Mouse (Mus musculus) embryo, embryonic 11.5 days (tissue): Measurements from ENCODE around the gene Syngr1.

Source experiments
- DNase-seq: peaks from one replicate; pipeline ENCODE4 v3.0.0-alpha.2; 2012; ENCODE audit warnings: low read depth, low spot score

The Syngr1 gene

DNA sequence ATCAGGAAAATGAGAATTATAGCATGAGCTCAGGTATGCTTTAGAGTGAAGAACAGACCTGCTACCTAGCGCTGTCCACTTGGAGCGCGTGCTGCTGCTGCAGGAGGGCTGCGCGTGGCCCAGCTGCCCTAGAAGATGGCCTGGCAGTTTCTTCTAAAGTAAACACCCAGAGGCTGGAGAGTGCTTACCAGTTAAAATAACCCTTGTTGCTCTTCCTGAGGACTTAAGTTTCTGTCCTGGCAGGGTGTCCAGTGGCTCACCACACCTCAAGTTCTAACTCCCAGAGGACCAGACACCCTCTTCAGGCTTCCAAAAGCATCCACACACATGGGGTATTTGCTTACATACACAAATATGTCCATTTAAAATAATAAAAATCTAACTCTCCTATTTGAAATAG, 54.3 kb downstream of the Syngr1 start:
- no peak for DNase-seq

DNA sequence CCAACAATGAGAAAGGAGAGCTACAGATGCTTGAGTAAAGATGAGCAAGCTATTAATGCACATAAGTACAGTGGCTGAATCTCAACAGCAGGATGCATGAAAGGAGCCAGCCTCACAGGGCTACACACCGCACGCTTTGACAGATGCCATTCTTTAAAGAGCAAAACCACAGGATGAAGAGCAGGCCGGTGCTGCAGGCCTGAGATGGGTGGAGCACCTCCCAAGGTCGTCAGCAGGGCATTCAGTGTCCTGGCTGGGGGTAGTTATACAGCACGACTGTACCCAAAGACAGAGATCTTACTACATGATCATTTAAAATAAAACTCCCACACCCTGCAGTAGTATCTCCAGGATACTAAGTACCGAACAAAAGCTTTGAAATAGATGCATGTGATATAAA, 55.0 kb downstream of the Syngr1 start:
- no peak for DNase-seq

DNA sequence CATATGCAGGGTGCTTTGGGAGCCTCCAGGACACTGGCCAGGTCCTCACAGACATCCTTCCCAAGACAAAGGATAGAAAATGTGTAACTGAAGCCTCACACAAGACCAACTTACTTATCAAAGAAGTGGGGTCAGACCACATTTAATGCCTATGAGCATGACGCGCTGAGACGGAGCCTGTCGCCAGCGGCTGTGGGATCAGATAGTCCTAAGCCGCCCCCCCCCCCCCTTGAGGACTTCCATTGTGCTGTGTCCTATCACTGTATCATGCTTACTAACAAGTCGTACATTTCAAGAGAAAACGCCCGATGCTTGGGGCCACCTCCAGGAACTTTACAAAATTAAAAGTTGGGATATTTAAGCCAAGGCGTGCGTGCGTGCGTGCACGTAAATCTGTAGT, 56.0 kb downstream of the Syngr1 start:
- DNase-seq, result no peak

DNA sequence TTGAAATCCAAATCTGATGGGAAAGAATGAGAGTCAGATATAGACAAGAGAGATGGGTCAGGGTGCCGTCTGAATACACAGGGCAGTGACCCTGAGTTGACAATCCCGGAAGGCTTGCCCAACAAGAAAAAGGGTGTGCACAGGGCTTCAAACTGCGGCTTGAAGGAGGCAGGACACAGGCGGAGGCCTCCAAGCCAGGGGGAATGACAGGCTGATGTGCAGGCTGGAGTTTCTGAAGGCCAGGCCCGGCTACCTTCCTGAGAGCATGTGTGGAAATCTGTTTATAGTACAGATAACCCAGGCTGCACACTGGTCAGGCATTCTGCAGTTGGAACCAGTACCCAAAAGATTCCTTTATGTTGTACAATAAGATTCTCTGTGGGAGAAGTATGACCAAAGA, 56.4 kb downstream of the Syngr1 start:
- DNase-seq, result no peak

DNA sequence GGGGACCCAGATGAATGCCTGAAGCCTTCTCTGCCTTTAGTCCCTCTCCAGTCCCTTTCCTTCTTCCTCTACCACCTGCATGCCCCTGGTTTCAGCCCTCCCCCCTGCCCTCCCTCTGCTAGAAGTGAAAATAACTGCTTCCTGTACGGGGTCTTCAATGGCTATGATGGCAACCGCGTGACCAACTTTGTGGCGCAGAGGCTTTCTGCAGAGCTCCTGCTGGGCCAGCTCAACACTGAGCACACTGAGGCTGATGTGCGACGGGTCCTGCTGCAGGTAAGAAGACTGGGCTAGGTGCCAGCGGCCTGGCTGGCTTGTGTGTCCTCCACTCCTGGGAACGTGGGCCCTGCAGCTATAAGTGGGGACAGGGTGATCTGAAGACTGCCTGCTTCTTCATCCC, 57.4 kb downstream of the Syngr1 start:
- no peak for DNase-seq

DNA sequence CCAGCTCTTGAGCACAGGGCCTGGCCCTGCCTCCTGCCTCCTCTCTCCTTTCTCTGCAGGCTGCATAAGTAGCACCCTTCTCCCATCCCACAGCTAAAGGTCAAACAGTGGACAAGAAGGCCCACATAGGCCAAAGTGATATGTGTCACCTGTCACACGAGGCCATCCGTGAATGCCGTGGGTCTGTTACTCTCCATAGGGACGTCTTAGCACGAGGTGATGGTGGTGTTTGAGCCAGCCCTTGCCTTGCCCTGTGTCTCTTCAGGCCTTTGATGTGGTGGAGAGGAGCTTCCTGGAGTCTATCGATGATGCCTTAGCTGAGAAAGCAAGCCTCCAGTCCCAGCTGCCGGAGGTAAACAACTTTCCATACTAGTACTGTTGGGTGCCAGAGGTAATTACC, 58.4 kb downstream of the Syngr1 start:
- DNase-seq, result no peak

DNA sequence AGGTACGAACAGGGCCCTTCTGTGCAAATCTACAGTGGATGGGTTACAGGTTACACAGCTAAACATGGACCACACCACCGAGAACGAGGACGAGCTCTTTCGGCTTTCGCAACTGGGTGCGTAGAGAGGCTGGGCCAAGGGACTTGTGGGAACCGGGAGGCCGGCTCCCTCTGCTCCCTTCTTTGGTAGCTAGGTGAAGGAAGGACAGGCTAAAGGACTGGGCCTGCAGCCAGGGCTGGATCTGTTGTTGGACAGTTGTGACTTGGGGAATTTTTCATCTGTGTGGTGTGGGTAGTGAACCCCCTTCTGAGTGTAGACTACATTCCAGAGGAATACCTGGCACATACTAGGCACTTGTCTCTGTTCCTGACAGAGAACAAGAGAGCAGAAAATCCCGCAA, 61.5 kb downstream of the Syngr1 start:
- DNase-seq, result no peak

DNA sequence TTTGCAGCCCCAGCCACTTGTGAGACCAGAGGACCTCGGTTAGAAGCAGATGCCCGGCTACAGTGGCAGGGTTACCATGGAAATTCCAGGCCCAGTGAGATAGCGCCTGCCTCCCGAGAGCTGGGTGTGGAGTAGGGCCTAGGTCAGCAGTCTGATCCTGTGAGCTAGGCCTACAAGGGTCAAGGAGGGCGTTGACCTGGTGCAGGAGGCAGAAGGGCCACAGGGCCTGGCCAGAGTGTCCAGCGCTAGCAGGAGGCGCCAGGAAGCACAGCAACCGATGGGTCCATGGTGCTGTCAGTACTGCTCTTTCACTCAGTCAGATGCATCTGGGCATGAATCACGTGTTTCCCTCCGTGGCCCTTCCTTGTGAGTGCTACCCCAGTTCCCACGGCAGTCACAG, 62.6 kb downstream of the Syngr1 start:
- DNase-seq, result no peak

DNA sequence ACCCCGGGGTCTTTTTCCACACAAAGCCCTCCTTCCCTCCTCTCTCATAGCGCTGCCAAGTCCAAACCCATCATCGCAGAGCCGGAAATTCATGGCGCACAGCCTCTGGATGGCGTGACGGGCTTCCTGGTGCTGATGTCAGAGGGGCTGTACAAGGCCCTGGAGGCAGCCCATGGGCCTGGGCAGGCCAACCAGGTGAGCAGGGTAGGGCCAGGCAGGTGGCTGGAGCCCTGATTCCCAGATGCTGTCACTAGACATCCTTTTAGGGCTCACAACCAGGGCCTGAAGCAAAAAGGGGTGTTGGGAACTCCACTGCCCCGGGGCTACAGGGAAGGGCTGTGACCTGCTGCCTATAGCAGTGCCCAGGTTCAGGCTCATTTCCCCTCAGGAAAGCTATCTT, 64.6 kb downstream of the Syngr1 start:
- no peak for DNase-seq

DNA sequence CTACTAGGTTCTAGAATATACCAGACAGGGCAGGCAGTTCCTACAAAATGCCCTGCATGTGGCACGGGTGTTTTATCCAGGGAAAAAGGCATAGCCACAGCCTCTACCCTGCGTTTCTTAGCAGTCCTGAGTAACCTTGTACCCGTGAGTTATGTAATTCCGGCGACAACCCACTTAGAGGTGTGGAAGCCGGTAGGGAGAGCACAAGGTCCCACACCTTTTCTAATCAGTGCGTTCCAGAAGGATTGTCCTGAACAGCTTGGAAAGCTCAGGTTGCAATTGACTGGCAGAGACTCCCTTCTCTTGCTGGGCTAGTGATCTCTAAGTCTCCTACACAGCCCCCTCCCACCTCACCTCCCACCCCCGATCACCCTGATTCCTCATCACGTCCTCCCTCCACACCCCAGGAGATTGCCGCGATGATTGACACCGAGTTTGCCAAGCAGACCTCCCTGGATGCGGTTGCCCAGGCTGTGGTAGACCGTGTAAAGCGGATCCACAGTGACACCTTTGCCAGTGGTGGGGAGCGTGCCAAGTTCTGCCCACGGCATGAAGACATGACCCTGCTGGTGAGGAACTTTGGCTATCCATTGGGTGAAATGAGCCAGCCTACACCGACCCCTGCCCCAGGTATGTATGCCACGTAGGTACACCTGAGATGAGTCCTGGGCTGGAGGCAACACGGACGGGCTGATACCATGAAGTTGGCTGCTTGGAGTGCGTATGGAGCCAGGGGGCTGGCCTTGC, 66.2 kb downstream of the Syngr1 start:
- no peak for DNase-seq

DNA sequence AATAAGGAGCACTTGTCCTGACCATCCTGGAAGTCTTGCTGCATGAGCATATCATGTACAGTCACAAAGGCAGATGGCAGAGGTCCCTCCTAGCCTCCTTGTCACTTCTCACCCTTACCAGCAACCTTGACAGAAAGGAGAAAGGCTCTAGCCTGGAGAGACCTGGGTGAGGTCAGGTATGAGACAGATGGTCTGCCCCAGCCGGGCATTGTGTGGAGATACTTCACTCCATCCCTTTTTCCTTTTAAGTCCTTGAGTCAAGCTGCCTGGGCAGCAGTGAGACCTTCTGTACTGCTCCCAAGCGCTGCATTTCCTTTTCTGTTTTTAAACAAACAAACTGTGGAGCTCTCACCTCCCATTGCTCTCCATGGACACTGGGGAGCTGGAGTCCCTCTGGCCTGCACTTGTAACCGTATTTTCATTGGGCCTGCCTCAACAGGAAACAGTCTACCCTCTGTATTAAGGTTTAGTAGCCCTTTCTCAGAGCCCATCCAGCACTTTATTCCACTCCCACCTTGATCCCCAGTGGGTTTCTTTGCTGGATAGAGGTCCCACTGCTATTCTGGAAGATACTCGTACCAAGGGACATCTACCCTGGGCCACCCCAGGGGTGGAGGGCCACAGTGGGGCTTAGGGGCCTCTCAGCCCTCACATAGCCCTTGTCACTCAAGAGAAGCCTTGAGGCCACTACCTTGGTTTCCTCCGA, 67.0 kb downstream of the Syngr1 start:
- DNase-seq, result no peak

DNA sequence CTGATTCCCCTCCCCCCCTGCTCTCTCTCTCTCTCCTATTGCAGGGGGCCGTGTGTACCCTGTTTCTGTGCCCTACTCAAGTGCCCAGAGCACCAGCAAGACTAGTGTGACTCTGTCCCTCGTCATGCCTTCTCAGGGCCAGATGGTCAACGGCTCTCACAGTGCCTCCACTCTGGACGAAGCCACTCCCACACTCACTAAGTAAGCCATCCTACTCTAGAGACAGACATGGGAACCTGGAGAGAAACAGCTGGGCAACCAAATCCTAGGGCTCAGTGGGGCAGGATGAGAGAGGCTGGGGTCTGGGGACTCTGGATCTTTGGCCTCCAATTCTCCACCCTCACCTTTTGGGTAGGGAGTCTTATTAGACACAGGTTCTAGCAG, 67.6 kb downstream of the Syngr1 start:
- no peak for DNase-seq

DNA sequence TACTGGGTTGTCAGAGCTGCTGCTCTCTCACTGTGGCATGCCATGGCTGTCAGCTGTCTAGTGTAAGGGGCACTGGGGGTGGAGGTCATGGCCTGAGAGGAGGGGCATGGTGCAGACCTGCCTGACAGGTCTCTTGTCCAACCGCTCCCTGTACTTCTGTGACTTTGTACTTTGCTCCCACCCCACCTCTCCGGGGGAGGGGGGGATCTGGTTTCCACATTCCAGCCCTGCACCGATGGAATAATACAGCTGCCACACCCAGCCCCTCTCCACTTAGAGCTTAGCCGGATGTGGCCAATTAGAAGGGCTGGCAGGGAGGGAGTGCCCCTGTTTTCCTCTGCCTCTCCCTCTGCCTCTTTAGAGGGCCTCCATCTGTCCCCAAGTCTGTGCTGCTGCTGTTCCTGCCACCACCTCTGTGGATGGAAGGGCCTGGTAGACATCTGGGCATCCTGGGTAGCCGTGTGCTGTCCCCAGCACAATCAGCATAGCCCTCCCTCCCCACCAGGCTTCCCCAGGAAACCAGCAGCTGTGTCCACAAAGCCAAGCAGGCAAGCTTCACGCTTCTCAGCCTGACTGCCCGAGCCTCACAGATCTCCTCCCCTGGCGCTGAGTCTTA, 68.3 kb downstream of the Syngr1 start:
- no peak for DNase-seq

DNA sequence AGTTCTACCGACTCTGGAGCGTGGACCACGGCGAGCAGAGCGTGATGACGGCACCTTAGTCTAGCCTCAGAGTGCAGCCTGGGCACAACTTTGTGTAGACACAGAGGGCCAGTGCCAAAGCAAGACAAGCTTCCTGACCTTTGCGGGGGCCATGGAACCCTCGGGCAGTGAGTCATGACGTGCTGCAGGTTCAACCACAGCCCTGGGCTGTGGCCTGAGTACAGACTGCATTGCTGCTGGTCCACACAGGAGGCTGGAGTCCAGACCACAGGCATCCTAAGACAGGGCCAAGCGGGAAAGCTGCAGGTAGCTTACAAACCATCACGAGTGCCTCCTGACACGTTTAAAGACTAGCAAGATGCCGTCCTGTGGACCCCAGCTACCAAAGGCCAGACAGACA, 69.1 kb downstream of the Syngr1 start:
- DNase-seq, result no peak

DNA sequence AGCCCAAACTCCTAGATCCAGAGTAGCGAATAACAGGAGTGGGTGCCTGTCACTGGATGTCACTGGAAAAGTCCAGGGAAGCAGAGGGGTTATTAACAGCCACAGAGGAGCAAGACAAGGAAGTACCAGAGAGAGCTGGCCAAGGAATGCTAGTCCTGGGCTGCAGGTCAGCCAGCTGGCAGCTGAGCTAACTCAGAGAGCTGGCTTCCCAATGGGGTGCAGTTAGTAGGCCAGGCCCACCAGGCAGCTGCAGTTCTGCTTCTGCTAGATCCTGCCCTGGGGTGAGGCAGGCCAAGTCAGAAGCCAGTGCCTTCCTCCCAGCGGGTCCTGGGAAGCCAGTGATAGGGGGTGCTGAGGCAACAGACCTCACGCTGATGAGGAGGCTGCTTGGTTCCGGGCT, 69.6 kb downstream of the Syngr1 start:
- no peak for DNase-seq

DNA sequence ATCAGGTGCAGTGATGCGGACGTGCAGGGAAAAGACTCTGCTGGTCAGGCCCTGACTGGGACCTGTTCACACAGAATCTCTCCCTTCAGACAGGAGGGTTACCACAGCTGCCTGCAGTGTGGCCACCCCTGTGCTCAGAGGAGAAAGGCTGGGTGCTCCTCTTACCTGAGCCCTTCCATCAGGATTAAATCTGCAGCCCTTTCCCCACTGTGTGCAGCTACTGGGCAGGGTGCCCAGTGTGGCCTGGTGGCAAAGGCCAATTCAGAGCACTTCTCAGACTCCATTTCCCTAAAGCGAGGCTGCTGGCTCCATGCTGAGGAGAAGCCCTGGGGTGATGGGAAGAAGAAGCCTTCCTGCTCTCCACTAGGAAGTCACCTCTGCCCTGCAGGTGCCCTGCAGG, 70.1 kb downstream of the Syngr1 start:
- DNase-seq, result no peak

DNA sequence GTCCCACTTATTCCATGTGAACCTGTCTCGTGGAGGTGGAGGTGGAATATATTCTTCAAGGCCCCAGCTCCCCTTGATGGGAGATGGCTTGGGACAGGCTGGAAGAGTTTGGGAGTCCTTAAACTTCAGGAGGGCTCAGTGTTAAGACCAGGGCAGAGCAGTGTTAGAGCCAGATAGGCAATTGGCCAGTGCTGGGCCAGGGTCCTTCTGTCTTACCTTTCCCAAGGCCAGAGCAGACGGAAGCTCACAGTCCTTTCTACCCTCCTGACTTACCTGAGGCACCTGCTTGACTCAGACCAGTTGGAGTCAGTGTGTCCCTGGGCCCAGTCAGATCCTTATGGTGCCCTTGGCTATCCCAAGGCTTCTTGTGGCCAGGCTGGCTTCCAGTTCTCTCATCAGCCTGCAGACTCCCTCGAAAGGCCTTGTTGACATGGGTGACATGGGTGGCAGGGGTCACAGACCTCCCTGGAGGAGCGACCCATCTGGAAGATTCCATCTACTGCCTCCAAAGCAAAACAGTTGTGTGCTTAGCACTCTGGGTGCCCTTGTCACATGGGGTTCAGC, 71.3 kb downstream of the Syngr1 start:
- no peak for DNase-seq

DNA sequence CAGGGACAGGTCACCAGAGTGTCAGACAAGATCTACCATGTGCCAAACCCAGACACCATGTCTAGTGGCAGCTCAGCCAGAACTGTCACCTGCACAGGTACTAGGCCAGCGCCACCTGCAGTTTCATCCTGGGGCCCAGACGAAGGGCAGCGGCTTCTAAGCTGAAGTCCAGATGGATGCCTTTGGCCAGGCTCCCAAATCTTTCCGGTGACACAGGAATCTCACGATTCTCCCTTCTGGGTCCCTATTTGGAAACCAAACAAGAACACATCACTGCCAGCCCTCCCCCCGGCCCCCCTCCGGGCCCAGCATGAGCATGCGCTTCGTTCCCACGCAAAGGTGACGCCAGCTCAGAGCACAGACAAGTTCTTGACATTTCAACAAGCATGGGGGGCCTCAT, 72.1 kb downstream of the Syngr1 start:
- no peak for DNase-seq

DNA sequence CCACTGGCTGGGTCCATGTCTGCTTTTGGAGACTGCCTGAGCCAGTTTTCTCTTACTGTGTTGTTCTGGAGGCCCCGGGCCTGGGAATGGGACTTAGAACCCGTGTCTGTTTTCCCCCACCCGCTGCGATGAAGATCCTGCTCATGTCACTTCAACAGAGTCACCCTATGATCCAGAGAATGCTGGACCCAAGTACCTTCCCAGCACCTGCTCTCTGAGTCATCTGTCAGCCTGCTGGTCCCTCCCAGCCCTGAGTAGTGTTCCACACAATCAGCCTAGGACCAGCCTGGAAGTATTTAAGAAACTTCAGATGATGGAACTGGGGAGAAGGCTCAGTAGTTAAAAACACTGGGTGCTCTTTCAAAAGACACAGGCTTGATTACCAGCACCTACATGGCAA, 72.6 kb downstream of the Syngr1 start:
- DNase-seq, result no peak

DNA sequence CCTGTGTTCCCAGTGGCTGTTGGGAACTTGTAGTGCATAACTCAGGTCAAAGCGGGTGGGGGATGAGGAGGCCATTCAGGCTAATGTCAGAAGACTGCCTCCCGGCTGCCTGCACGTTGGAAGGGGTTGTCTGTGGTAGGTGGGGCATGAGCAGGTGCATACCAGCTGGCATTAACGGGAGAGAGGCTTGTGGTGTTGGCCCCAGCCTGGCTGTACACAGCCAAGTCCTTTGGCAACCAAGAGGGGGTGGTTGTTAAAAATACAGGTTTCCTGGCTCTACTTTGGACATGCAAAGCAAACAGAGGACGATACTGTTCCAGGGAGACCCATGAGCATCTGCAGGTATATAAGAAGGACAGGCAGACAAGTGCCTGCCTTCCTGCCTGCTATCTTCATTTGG, 74.3 kb downstream of the Syngr1 start:
- DNase-seq, result no peak
